Mouse (Mus musculus) embryonic fibroblast, embryonic 13.5 days (primary cell): ENCODE measurements at regions not wholly inside any gene's neighbourhood (a gene's known extent, or its start where the extent isn't known, plus 50 kb on each side); places are given as distances from the start of the nearest gene placed in this dataset.

Experiments used
- CTCF ChIP-seq: IDR thresholded peaks from 2 replicates; pipeline ENCODE4 v1.5.1; 2011; ENCODE audit warnings: mild to moderate bottlenecking, control low read depth, low read length, moderate library complexity, borderline replicate concordance; ENCODE audit not compliant: insufficient read depth
- POLR2A ChIP-seq: IDR thresholded peaks from 2 replicates; pipeline ENCODE4 v1.6.1; 2011; ENCODE audit warnings: low read depth, mild to moderate bottlenecking, control low read depth, low read length, moderate library complexity

DNA sequence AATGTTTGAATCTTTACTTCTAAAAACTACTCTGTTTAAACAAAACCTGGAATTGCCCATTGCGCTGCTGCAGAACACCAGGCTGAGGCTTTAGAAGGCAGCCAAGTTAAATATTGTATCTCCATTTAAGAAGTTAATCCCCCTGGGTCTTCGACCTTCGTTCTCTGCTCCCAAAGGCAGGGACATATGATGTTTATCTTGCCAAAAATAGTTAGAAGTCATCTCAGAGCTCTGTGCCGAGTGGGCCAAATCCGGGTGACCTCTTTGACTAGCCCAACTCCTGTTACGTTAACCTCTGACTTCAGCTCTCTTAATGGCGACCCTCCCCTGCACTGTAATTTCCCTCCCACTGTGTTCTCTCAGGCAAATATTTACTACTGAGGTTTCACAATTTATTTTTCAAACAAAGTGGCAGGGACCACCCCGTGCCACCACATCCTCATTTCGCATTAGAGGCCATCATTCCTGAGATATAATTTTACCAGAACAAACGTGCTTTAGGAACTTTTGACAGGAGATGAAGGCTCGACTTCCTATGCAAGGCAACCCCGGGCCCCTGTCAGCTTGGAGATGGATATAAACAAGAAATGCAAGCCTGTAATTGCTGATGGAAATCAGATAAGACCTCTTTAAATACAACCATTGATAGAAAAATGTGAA lies 350.7 kb downstream of the Hsfy2 start:
- TF ChIP-seq CTCF (no peak), POLR2A (no peak)
